Mouse (Mus musculus) retina, postnatal 1 day (tissue): Measurements from ENCODE around the gene Fli1.

ENCODE experiments used
- DNase-seq: peaks from one replicate; pipeline ENCODE4 v3.0.0-alpha.2; 2012

Fli1 gene

DNA sequence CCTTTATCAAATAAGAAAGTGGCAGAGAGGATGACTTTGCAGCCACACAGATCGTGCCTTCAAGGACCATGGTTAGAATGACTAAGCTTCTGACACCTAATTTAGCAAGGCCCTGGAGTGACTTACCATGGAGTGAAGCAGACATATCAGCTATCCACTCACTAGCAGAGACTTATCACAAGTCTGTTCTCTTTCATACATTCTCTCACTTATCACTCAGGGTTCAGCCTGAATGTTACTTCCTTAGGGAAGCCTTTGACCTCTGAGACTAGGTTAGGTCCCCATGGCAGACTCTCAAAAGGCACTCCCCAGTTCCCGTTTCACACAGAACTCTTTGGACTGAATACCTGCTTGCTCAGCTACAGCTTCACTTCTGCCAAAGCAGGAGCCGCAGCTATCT, 21.3 kb downstream of the Fli1 start:
- DNase-seq, result no peak

DNA sequence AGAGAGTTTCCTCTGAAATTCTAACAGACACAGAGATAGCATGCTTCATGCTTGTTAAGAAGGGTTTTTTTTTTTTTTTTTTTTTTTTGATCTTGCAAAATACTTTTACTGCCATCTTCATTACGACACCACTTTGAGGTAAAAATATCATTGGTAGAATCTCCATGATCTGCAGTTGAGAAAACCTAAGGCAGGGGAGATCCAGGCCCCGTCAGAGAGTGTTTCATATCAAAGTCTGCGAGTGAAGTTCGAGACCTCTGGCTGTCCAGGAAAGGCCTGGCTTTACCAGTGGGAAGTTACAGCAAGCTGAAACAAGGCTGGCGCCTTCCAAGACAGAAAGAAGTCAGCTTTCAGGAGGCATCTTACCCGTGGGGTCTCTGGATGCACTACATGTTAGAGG, 21.8 kb downstream of the Fli1 start:
- no peak for DNase-seq

DNA sequence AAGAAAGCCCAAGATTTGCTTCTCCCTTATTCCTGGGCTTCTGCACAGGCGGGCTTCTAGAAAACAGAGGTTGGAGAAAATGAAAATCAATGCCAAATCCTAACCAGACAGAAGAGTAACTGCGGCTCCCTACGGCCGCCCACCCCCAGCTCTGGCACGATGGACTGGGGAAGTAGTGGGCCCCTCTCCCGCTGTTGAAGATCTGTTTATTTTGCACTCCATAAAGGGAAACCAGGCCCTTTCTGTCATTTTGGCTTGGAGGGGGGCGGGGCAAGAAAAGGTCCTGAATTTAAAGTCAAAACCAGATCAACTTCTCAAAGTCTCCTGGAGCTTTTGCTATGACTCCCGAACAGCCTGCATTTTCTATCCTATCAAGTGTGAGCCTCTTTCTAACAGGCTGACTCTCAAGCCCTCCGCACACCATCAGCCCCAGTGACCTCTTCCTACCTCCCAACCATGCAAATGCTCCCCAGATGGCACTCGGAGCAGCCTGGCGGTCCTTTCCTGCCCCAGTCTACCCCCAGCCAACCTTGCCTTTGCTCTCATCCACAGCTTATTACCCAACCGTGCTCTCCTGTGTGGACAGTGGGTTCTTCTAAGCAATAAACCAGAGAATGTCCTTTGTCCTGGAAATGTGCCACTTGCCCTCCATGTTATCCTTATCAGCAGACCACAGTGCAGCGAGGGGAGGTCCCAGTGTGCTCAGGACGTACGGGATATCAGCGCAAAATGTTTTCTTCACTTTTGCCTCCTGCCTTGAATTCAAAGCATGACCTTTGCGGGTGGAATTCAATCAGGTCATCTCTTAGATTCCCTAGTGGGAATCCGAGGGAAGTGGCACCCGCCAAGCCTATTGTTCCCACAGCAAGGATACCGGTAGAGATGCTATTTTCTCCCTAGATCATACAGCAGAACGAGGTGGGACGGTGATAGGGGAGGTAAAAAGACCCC, 23.3 kb downstream of the Fli1 start:
- no peak for DNase-seq

GRCm38 (mm10) chr9:32518351-32519075, 24.1 kb downstream of the Fli1 start:
- DNase-seq, result no peak

DNA sequence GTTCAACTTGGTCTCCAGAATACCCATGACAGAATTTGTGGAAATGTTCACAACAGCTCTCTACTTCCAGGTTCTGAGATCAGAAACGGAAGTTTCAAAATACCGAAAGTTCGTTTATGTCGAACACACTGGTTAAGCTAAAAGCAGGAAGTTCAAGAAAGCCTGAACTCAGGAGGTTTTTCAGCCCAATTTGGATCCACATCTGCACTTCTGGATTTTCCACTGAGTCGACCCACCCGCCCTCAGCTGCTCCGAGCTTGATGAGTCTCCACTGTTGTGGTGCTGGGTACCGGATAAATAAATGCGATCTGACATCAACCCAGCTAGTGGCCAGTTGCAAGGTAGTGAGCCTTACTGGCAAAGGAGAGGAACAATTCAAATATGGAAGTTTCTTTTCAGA, 26.0 kb downstream of the Fli1 start:
- peak; percentile 51 for DNase-seq

DNA sequence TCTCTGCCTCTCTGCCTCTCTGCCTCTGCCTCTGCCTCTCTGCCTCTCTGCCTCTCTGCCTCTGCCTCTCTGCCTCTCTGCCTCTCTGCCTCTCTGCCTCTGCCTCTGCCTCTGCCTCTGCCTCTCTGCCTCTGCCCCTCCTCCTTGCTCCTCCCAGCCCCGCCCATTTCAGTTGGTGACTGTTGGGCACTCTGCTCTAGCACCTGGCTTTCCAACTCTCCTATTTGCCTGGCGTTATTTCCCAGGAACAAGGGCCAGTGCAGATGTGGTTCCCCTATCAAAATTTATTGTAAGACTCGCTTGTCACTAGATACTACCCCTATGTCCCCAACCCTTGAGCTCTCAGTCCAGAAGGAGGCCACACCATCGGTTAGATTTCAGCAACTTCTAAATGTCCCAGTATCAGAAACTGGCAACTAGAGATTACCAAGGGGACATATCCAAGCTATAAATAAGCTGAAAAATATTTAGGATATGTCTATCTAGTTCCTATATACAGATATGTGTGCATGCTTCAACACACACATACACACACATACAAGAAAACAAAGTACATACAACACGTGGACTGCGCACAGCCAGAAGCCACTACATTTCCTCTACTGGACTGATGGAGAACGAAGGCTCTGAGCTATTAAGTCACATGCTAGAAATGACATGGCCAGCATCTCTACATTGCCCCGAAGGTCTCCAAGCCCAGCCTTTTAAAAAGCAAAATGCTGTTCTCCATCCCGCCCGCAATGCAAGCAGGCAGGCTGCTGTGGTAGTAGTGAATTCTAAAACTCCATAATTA, 26.6 kb downstream of the Fli1 start:
- peak; percentile 28 for DNase-seq

- DNase-seq, result peak; percentile 67
These were observed 28.1 kb downstream of the Fli1 start for GRCm38 (mm10) chr9:32514406-32515058.

DNA sequence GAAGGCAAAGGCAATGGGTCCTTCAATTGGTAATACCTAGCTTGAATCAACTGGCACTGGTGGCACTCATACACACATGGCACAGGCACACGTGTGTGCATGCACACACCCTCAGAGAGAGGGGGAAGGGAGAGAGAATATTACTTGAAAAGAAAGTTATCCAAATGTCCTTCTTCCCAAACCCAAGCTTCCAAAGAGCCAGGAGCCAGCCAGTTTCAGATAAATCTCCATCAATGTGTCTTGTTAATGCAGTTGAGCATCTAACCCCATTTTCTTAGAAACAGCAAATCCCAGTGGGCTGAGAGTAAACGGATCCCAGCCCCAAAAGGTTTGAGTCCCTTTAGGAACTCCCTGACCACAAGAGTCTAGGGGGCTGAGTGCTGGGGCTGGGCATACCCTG, 29.2 kb downstream of the Fli1 start:
- no peak for DNase-seq

- no peak for DNase-seq
These were observed 32.0 kb downstream of the Fli1 start for GRCm38 (mm10) chr9:32510454-32511263.

- no peak for DNase-seq
These were observed 32.9 kb downstream of the Fli1 start for GRCm38 (mm10) chr9:32509706-32510156.

DNA sequence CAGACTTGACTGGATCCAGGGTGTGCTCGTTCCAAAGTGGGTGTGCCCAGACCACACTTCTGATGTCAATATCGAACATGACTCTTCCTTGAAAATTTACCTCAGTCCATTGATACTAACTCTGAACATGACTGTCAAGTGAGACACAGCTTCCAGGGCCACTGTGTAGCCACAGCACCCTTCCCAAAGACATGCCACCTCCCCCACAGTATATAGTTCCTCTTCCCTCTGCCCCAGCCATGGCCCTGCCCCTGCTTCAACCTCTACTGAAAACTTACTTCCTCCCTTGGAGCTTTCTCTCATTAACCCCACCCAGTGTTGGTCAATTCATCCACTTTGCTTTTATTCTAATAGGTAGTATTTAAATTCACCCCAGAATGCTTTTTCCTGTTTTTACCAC, 34.0 kb downstream of the Fli1 start:
- no peak for DNase-seq

- no peak for DNase-seq
These were observed 34.5 kb downstream of the Fli1 start for GRCm38 (mm10) chr9:32508118-32508517.

DNA sequence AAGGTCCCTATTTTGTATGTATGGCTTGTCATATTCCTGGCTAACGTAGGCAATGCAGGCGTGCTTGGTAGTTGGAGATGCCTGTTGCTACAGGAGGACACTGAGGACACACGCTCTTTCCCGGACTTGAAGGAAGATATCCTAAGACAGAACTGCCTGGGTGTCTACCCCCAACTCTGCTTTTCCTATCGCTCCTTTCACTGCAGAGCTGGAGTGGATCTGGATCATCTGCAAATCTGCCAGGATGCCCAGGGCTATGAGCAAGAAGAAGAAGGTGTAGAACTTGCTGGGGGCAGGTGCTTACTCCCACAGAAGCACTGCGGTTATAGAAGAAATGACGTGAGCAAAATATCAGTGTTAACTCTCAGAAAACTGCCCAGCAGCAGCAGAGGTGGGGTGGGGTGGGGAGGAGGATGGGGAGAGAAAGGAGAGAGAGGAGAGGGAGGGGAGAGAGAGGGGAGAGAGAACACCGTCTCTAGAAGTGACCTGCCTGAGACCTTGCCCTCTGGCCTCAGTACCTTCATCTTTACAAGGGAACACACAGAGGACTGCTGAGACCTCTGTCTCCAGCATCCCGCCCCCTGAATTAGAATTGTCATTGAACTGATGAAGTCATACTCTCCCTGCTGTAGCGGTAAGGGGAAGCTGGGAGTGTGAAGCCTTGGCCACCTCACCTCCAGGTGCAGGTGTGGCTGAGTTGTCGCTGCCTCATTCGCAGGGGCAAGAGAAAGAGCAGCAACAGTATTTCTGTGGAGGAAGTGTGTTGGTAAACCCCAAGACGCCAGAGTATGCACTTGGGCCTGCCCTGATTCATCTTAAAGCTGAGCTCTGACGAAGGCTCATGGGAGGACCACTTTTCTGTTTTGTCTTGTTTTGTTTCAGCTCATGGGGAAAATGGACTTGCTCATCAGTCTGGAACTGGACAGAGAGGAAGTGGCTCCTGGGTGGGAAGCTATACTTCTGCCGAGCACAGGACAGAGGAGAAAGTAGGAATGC, 35.5 kb downstream of the Fli1 start:
- DNase-seq, result no peak

- no peak for DNase-seq
These were observed 36.5 kb downstream of the Fli1 start for GRCm38 (mm10) chr9:32506161-32506560.

DNA sequence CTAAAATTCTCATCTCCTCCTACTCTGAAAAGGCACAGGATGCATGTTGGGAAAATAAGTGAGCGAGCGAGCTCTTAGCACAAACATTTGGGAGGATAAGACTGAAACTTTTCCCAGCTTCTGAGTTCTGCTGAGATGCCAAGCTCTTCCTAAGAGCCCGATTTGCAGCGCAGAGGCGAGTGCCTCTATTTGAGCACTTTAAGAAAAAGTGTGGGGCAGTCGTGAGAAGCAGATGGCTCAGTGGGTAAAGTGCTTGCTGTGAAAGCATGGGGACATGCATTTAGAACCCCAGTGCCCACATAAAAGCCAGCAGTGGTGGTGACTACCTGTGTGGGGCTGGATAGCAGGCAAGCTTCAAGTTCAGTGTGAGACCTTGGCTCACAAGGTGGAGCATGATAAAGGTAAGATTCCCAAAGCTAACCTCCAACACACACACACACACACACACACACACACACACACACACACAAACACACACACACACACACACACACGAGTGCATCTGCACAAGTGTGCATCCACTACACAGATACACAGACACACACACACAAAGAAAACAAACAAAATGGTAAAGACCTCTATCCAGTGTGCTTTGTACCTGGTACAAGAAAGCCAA, 37.1 kb downstream of the Fli1 start:
- no peak for DNase-seq

DNA sequence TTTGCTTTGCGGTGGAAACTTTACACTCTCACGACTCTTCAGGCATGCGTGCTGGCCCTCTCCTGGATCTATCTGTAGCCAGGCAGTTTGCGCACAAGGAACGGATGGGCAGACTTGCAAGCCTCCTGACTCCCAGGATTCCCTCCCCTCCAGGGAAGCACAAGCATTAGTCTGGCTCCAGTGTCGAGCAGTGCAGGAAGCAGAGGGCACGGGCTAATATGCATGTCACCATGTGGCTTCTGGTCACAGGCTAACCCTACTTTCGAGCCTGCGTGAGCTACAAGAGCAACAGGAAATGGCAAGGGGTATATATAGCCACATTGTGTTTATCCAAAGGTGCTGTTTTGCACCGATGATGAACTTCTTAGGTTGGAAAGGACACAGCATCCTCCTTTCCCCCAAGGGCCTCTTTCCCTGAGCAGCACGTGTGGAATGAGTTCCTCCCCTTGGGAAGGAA, 38.6 kb downstream of the Fli1 start:
- no peak for DNase-seq

DNA sequence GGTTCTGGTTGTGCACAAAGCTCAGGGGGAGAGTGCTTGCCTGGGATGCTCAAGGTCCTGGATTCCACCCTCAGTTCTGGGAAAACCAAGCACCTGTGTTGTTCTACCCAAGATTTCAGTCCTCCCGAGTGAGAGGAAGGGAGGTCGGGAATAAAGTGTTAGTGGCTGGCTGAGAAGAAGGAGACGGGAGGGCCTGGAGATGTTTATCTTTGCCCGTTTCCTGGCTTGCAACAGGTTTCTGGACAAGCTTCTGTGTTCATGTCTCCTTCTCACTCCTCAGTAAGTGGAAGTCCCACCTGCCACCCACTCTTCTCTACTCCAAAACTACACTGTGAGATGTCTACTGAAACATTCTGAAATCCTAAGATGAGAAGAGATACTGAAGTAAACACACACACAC, 39.2 kb downstream of the Fli1 start:
- DNase-seq, result no peak

DNA sequence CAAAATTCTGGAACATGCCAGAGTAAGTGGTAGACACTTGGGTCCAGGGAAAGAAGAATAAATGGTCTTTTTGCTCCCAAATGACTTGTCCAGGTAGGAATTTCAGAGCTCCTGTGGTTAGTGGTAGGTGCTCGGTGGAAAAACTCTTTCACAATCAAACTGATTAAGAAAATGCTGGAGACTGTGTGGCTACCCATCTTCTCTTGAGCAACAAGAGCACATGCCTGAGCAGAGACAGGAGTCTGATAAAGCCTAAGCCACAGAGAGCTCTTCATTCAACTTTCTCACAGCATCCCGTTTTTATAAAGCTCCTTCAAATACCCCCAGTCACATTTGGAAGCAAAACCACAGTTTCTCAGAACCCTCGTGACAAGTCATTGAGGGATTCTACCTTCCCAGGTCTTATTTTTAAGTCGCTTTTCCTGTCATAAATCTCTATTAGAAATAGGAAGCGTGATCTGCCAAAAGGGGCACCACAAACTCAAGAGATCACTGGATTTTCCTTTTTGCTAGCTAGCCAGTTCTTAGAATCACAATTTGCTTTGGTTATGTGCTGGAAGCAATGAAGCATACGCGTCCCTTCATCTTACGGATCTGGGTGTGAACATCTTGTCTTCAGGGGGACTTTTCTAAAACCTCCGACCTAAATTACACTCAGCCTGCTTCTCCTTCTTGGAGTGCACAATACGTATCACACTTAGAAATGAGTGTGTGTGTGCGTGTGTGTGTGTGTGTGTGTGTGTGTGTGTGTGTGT, 40.2 kb downstream of the Fli1 start:
- DNase-seq, result no peak

DNA sequence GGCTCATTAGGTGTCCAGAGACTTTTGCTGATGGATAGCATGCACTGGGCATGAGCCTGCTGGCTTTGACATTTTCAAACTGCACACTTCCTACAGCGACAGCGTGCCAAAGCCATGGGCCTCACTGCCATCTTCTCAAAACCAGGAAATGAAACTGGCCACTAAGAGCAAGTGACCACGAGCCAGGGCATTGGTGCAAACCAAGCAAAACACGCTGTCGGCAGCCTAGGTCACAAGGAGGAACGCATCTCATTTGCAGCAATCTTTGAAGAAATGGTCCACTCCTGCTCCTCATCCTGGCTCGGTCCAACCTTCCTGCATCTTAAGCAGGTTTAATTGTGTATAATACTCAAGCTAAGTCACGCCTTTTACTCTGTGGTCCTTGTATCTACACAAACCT, 41.8 kb downstream of the Fli1 start:
- no peak for DNase-seq
